Mouse (Mus musculus) limb, embryonic 10.5 days (tissue): ENCODE measurements around the gene Sh2d7. TPM values are rescaled to one million over a fixed set of nuclear protein-coding genes. Genes with fewer than 3 reads are reported as not detected.
"Not testable (repeated sequence)": the region's sequence is repeated elsewhere in the genome, so short reads cannot be mapped to it uniquely, and the experiment has no call there.

Source experiments
- DNase-seq: peaks from one replicate; pipeline ENCODE4 v3.0.0-alpha.2; 2017; ENCODE audit warnings: low spot score
- H3K27ac ChIP-seq: fragments of 300-500 bp; sonication (generic); 2 replicates; pipeline ENCODE4 v1.5.1; 2016; ENCODE audit warnings: mild to moderate bottlenecking
- H3K27me3 ChIP-seq: fragments of 300-500 bp; sonication (generic); 2 replicates; pipeline ENCODE4 v1.6.1; 2016; ENCODE audit warnings: low read depth, mild to moderate bottlenecking; ENCODE audit not compliant: poor library complexity, severe bottlenecking
- H3K36me3 ChIP-seq: fragments of 300-500 bp; sonication (generic); 2 replicates; pipeline ENCODE4 v1.6.1; 2016; ENCODE audit warnings: mild to moderate bottlenecking, moderate library complexity
- H3K4me1 ChIP-seq: fragments of 300-500 bp; sonication (generic); 2 replicates; pipeline ENCODE4 v1.6.1; 2016
- H3K4me3 ChIP-seq: fragments of 300-500 bp; sonication (generic); 2 replicates; pipeline ENCODE4 v1.5.1; 2016; ENCODE audit warnings: mild to moderate bottlenecking, moderate library complexity
- H3K9me3 ChIP-seq: fragments of 300-500 bp; sonication (generic); replicated peaks from 2 replicates; pipeline ENCODE4 v1.6.1; 2016; ENCODE audit warnings: mild to moderate bottlenecking
- WGBS: fragments of 180-500 bp; shearing (Covaris S2); methylation state at CpG from one replicate; pipeline ENCODE4 v1.1.7; 2016; 5-methylcytosine and 5-hydroxymethylcytosine counted together
- polyA plus RNA-seq: library from polyadenylated mRNA; unstranded; fragments of >200 nt; fragmentation: Nextera tagmentation; extraction: Ambion mirVana; gene quantifications from 2 replicates; pipeline ENCODE4 v1.2.1, GENCODE M21; 2016

Sh2d7 gene
- polyA plus RNA-seq, 1 experiment from 2014 or later: not detected

- Histone ChIP-seq H3K27ac (no peak overlapping the region), H3K27me3 (no peaks in the 10 kb centered on the region), H3K4me3 (no peak overlapping the region), H3K9me3 (no peaks in the 10 kb centered on the region), H3K4me1 (no peaks in the 10 kb centered on the region), H3K36me3 (no peaks in the 10 kb centered on the region)
- 19% methylated on average over 5 of the region's 5 CpGs for WGBS
- no peak for DNase-seq
Observed at GRCm38 (mm10) chr9:54552409-54552808, 13.6 kb downstream of the Sh2d7 start.

DNA sequence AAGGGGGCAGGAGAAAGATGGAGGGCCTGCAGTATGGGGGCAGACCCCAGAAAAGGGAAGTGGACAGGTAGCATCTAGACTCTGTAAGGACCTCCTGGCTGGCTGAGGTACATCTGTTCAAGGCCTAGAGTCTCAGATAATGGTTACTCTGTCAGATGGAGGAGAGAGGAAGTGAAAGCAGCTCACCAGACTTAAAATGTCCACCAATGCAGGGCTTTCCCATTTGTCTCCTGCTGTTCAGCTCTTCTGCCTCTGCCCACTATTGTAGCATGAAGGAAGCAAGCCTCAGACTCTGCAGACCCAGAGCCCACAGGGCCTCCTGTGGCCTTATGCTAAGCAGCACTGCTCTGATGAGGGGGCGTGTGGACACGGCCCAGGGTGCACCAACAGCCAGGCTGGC is 16.3 kb downstream of the Sh2d7 start:
- Histone ChIP-seq H3K4me1 (peaks cover 7% of the 10 kb centered on the region; the same call in 1 of the 2 replicates), H3K27me3 (peaks cover 18% of the 10 kb centered on the region), H3K36me3 (no peaks in the 10 kb centered on the region), H3K4me3 (no peak overlapping the region), H3K27ac (no peak overlapping the region), H3K9me3 (no peaks in the 10 kb centered on the region)
- WGBS: 79% methylated on average over 2 of the region's 2 CpGs
- no peak for DNase-seq

DNA sequence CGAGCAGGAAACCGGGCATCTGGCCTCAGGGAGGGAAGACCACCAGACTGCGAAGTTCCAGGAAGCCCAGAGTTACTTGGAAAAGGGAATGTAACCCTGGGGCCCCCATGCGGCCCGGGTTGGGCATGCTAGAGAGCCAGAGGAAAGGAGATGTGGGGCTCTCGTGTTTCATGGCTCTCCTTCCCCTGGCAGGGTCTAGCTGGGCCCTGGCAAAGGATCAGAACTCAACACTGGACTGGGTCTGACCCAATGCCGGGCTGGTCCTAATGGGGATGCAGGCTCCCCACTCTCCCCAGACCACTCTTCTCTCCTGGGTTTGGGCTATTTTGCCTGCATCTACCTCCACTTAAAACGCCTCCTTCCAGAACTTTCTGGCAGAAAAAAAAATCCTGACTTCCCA is 19.9 kb downstream of the Sh2d7 start:
- WGBS: 76% methylated on average over 8 of the region's 8 CpGs

GRCm38 (mm10) chr9:54559771-54560471 is 21.1 kb downstream of the Sh2d7 start, which contains the start of gene Cib2:
Gene Cib2 (minus strand): TSS chr9:54560218.
- Histone ChIP-seq H3K27ac (peak within 1 kb of the TSS; percentile 63), H3K36me3 (no peaks in the 10 kb centered on the region), H3K4me1 (peaks cover 11% of the 10 kb centered on the region; the same call in 1 of the 2 replicates), H3K9me3 (no peaks in the 10 kb centered on the region), H3K4me3 (peak within 1 kb of the TSS; percentile 68), H3K27me3 (peaks cover 18% of the 10 kb centered on the region)
- peak; percentile 88 for DNase-seq
- WGBS: 1% methylated on average over 50 of the region's 54 CpGs

More for the DNA sequence above, 19.9 kb downstream of the Sh2d7 start:
- Histone ChIP-seq H3K4me3 (no peak overlapping the region), H3K36me3 (no peaks in the 10 kb centered on the region), H3K9me3 (no peaks in the 10 kb centered on the region), H3K27ac (no peak overlapping the region), H3K27me3 (peaks cover 18% of the 10 kb centered on the region), H3K4me1 (peaks cover 11% of the 10 kb centered on the region; the same call in 1 of the 2 replicates)
- no peak for DNase-seq

DNA sequence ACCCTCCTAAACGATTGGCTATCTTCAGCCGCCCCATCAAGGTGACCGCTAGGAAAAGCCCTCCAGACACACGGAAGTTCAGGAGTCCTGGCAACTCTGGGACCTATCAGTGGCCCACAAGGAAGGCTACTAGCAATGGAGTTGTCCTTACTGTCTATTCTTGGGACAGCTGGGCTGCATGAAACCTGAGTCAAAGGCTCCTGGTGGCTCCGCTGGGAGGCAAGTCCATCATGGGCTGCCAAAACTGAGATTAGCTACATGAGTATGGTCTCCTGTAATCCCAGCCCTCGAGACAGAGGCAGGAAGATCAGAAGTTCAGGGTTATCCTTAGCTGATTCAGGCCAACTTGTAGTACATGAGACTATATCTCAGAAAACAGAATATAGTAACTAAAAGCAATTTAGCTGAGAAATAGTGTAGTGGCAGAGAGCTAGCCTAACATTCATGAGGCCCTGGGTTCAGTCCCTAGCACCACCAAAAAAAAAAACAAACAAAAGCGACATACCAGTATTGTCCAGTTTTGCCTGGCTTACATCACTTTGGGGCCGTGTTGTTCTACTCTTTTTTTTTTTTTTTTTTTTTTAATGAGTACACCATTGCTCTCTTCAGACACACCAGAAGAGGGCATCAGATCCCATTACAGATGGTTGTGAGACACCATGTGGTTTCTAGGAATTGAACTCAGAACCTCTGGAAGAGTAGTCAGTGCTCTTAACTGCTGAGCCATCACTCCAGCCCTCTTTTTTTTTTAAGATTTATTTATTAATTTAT is 22.2 kb downstream of the Sh2d7 start:
- Histone ChIP-seq H3K9me3 (no peaks in the 10 kb centered on the region), H3K36me3 (no peaks in the 10 kb centered on the region), H3K4me3 (no peak overlapping the region), H3K27me3 (peaks cover 18% of the 10 kb centered on the region), H3K4me1 (peaks cover 11% of the 10 kb centered on the region; the same call in 1 of the 2 replicates), H3K27ac (no peak overlapping the region)
- WGBS: 91% methylated on average over 8 of the region's 8 CpGs
- DNase-seq: no peak

DNA sequence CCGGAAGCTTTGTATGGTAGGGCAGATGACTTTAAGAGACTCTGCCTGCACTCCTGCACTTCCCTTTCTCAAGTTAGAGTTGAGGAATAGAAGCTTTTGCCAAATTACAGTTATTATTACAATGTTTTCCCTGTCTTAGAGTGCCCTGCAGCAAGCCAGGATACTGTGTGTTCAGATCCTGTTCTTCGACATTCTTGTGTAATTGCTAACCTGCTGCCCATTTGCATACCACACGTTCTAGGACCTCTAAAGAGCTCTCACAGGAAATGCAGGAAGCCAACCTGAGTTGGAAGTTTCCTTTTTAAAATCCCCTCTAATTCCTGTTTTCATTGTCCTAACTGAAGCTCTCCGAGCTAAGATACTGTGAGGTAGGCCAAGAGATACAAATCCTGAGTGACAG is 28.2 kb downstream of the Sh2d7 start:
- H3K27ac ChIP-seq: no peak overlapping the region
- no peak overlapping the region for H3K4me3 ChIP-seq
- no peaks in the 10 kb centered on the region for H3K9me3 ChIP-seq
- H3K27me3 ChIP-seq: no peaks in the 10 kb centered on the region
- WGBS: 55% methylated on average over 4 of the region's 4 CpGs
- no peak for DNase-seq
- H3K4me1 ChIP-seq: 0 out of 2 replicates have a peak, but pooled peaks cover 2% of the 10 kb centered on the region
- H3K36me3 ChIP-seq: no peaks in the 10 kb centered on the region

DNA sequence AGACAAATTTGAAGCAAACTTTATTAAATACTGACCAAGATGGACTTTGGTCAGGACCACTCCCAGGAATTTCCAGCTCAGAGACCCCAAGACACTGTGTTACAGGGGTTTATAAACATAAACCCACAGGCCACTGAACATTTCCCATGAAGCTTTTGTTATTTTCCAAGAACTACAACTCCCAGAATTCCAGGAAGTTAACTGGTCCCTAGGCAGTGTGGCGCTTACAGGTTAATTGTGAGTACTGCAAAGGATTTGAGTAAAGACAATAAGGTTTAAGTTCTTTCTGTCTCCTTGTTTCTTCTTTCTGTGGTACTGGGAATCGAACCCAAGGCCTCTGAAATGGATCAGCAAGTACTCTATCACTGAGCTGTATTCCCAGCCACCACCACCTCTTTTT is 29.9 kb downstream of the Sh2d7 start:
- 0 out of 2 replicates have a peak, but pooled peaks cover 3% of the 10 kb centered on the region for H3K4me1 ChIP-seq
- 45% methylated on average over 2 of the region's 2 CpGs for WGBS
- no peaks in the 10 kb centered on the region for H3K9me3 ChIP-seq
- no peak for DNase-seq
- H3K36me3 ChIP-seq: no peaks in the 10 kb centered on the region
- H3K27me3 ChIP-seq: no peaks in the 10 kb centered on the region
- no peak overlapping the region for H3K4me3 ChIP-seq
- no peak overlapping the region for H3K27ac ChIP-seq

DNA sequence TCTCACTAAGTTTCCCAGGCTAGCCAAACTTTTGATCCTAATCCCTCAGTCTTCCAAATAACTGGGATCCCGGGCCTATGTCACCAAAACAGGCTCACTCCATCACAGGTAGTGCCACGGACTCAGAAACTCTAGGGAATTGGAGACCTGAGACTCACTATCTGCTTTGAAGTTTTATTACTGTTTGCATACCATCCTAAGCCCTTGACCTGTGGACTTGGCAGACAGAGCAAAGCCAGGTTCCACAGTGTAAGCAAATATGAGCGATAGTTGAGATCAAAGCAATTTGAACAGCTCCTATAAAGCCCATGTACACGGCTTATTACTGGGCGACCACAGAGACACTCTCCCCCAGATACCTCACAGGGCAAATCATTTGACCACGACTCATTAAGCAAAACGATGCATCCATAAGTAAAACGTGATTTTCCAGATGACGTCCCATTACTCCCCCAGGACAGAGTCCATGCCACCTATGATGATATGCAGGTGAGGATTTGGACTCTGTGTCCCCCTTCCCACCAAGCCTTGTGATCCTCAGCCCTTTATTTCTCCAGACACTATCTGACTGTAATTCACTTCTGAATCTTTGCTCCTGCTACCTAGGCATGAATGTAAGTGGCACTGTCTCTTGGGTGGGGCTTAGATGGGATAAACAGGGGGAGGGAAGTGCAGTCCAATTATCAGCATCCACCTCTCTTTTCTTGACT is 32.5 kb downstream of the Sh2d7 start:
- no peaks in the 10 kb centered on the region for H3K36me3 ChIP-seq
- WGBS: 73% methylated on average over 9 of the region's 9 CpGs
- no peaks in the 10 kb centered on the region for H3K9me3 ChIP-seq
- 0 out of 2 replicates have a peak, but pooled peaks cover 3% of the 10 kb centered on the region for H3K4me1 ChIP-seq
- no peaks in the 10 kb centered on the region for H3K27me3 ChIP-seq
- H3K4me3 ChIP-seq: no peak overlapping the region
- H3K27ac ChIP-seq: no peak overlapping the region
- DNase-seq: no peak

DNA sequence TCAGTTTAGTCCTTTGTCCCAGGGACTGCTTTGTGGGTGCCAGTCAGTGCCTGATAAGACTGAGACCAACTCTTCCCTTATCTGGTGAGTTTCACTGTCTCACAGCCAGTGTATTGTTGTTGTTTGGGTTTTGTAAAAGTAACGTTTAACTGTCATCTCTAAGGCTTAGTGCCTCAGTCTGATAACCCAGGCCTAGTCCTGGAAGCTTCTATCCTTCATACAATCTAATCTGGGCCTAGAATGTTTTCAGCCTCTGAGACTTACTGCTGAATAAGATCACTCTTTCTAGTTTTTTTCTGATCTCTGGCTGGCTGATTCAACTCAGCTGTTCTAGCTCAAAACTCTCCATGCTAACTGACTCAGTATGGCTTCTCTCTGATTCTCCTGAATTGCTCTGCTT is 44.9 kb downstream of the Sh2d7 start:
- H3K27me3 ChIP-seq: no peaks in the 10 kb centered on the region
- no peak overlapping the region for H3K4me3 ChIP-seq
- peaks cover 15% of the 10 kb centered on the region for H3K4me1 ChIP-seq
- 75% methylated on average over 1 of the region's 1 CpGs for WGBS
- H3K27ac ChIP-seq: no peak overlapping the region
- peaks cover 2% of the 10 kb centered on the region; the same call in 1 of the 2 replicates for H3K36me3 ChIP-seq
- no peaks in the 10 kb centered on the region for H3K9me3 ChIP-seq
- DNase-seq: no peak

DNA sequence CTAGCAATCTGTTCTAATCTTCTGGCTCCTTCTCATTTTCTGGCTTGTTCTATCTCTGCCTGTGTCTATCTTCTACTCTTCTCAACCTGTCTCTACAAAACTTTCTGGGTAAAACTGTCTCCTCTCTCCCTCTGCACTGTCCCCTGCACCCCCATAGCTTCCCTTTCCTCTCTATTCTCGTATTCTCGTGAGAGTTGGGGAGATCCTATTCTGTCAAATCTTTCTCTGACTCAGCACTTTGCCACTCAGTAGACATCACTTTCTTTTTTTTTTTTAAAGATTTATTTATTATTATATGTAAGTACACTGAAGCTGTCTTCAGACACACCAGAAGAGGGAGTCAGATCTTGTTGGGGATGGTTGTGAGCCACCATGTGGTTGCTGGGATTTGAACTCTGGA is 45.3 kb downstream of the Sh2d7 start:
- not testable (repeated sequence) for H3K27me3 ChIP-seq, H3K4me3 ChIP-seq, H3K36me3 ChIP-seq, DNase-seq, H3K9me3 ChIP-seq, H3K27ac ChIP-seq
- WGBS: 88% methylated on average over 2 of the region's 2 CpGs
- H3K4me1 ChIP-seq: peaks cover 15% of the 10 kb centered on the region

- no peaks in the 10 kb centered on the region for H3K9me3 ChIP-seq
- peaks cover 18% of the 10 kb centered on the region for H3K36me3 ChIP-seq
- H3K4me3 ChIP-seq: peak overlapping the region; percentile 89
- peak overlapping the region; percentile 90 for H3K27ac ChIP-seq
- H3K27me3 ChIP-seq: no peaks in the 10 kb centered on the region
- peaks cover 15% of the 10 kb centered on the region for H3K4me1 ChIP-seq
- no peak for DNase-seq
- 35% methylated on average over 5 of the region's 5 CpGs for WGBS
Observed at GRCm38 (mm10) chr9:54585839-54586198, 47.0 kb downstream of the Sh2d7 start.

DNA sequence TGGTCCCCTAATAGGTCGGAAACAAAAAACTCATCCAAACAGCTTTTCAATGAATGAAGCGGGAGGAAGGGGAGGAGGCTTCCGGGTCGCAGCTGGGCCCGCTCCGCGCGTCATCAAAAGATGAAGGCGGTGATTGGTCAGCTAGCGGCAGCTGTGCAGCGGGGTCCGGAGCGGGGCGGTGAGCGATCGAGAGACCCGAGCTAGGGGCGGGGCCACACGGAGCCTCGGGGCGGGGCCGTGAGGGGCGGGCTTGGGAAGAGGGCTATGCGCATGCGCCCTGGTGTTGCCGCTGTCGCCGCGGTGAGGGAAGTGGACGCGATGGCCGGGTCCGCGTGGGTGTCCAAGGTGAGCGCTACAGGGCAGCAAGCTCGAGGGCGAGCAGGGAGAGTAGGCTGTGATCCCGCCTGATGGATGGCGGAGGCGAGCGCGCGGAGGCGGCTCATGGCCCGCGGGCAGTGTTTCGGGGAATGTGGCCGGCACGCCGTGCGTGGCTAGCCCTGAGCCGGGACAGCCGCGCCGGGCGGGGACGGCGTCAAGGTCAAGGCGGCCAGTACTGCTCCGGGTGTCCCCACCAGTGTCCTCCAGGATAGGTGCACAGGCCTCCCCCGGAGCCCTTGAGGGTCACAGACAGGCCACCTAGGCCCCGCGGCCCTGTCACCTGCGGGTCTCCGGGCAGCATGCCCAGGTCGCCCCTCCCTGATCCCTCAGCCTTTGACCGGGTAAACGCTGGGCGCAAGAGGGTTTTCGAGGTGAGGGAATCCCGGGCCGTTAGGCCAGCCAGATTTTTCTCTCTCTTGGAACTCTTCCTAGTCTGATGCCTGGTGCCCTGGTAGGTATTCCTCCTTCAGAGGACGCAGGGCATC is 47.6 kb downstream of the Sh2d7 start, which contains the start of gene Idh3a:
Idh3a (plus strand) TSS at position 136 of the 863 bp plus-strand sequence.
- Histone ChIP-seq H3K27ac (peak within 1 kb of the TSS; percentile 90), H3K4me1 (peaks cover 15% of the 10 kb centered on the region), H3K9me3 (no peaks in the 10 kb centered on the region), H3K4me3 (peak within 1 kb of the TSS; percentile 89), H3K27me3 (no peaks in the 10 kb centered on the region), H3K36me3 (peaks cover 22% of the 10 kb centered on the region)
- peak; percentile 99 for DNase-seq
- WGBS: under 1% methylated on average over 73 of the region's 73 CpGs
